ENCODE assay signal across 16 mouse cellular contexts in genomic region chr10:3839748-3840432, GRCm38 (mm10).
DNase-seq lines count a peak whose midpoint lies in the region; ATAC-seq lines count a peak whose summit lies in the region.
"Had no signal": no experiment of that assay in that cellular context is flagged by ENCODE, and none has a peak within 500 bp of the region (broad histone marks: within the 10 kb centered on the region; RNA-seq: fewer than 3 reads in every experiment).

No protein-coding gene starts in this region.

- no peak overlapping the region for H3K9ac ChIP-seq in forebrain, embryonic 15.5 days (replicated peaks)
- H3K9ac ChIP-seq in forebrain, embryonic 11.5 days (ENCODE audit: low read length), result no peak overlapping the region
- H3K9ac ChIP-seq in midbrain, embryonic 15.5 days, result no peak overlapping the region
- no peak overlapping the region for H3K9ac ChIP-seq in midbrain, embryonic 14.5 days (replicated peaks; ENCODE audit: low read length)
- no peak overlapping the region for H3K9ac ChIP-seq in stomach, embryonic 15.5 days
- H3K9ac ChIP-seq: limb, embryonic 13.5 days had no signal

- no peak for DNase-seq in forebrain, embryonic 11.5 days (ENCODE audit: low spot score)
- no peak for DNase-seq in midbrain, embryonic 14.5 days
- DNase-seq in gonadal fat pad, adult 2 months (ENCODE audit: low read depth), result peak; percentile 56
- no peak for DNase-seq in urinary bladder, postnatal 10 days (ENCODE audit: low spot score)
- DNase-seq in thymus, postnatal 36 days, result no peak
- DNase-seq: cerebellum, adult 11-12 months; cerebellum, postnatal 36 days; gastrocnemius, postnatal 25 days; kidney, adult 18-20 months; right cerebral cortex, adult 18-20 months; thymus, postnatal 25 days had no signal

- H3K4me2 ChIP-seq in forebrain, embryonic 15.5 days (replicated peaks), result no peak overlapping the region
- no peak overlapping the region for H3K4me2 ChIP-seq in forebrain, embryonic 11.5 days (ENCODE audit: low read depth, low read length, severe bottlenecking)
- H3K4me2 ChIP-seq in midbrain, embryonic 15.5 days, result no peak overlapping the region
- H3K4me2 ChIP-seq in midbrain, embryonic 14.5 days (ENCODE audit: low read length), result no peak overlapping the region
- H3K4me2 ChIP-seq in stomach, embryonic 15.5 days, result no peak overlapping the region
- H3K4me2 ChIP-seq: limb, embryonic 13.5 days had no signal

- no peaks in the 10 kb centered on the region for H3K9me3 ChIP-seq in forebrain, embryonic 15.5 days
- no peaks in the 10 kb centered on the region for H3K9me3 ChIP-seq in forebrain, embryonic 11.5 days (ENCODE audit: control insufficient read depth, low read length)
- no peaks in the 10 kb centered on the region for H3K9me3 ChIP-seq in midbrain, embryonic 15.5 days
- H3K9me3 ChIP-seq in midbrain, embryonic 14.5 days (ENCODE audit: control insufficient read depth, low read length), result no peaks in the 10 kb centered on the region
- H3K9me3 ChIP-seq in stomach, embryonic 15.5 days, result no peaks in the 10 kb centered on the region
- H3K9me3 ChIP-seq: limb, embryonic 13.5 days had no signal

- H3K4me3 ChIP-seq in forebrain, embryonic 15.5 days, result no peak overlapping the region
- H3K4me3 ChIP-seq in forebrain, embryonic 11.5 days (ENCODE audit: low read depth, low read length), result no peak overlapping the region
- no peak overlapping the region for H3K4me3 ChIP-seq in midbrain, embryonic 15.5 days
- H3K4me3 ChIP-seq in midbrain, embryonic 14.5 days (replicated peaks; ENCODE audit: low read depth, low read length), result no peak overlapping the region
- no peak overlapping the region for H3K4me3 ChIP-seq in stomach, embryonic 15.5 days (replicated peaks)
- H3K4me3 ChIP-seq: left cerebral cortex, adult 2 months; limb, embryonic 13.5 days had no signal

- H3K36me3 ChIP-seq in forebrain, embryonic 15.5 days, result no peaks in the 10 kb centered on the region
- H3K36me3 ChIP-seq in forebrain, embryonic 11.5 days (ENCODE audit: control insufficient read depth, insufficient read depth, low read length), result no peaks in the 10 kb centered on the region
- no peaks in the 10 kb centered on the region for H3K36me3 ChIP-seq in midbrain, embryonic 15.5 days (replicated peaks)
- H3K36me3 ChIP-seq in midbrain, embryonic 14.5 days (ENCODE audit: control insufficient read depth, insufficient read depth, low read length), result no peaks in the 10 kb centered on the region
- no peaks in the 10 kb centered on the region for H3K36me3 ChIP-seq in stomach, embryonic 15.5 days
- H3K36me3 ChIP-seq: limb, embryonic 13.5 days had no signal

- WGBS in forebrain, embryonic 15.5 days, result 76% methylated on average over 6 of the region's 6 CpGs
- 81% methylated on average over 6 of the region's 6 CpGs for WGBS in forebrain, embryonic 11.5 days
- 72% methylated on average over 6 of the region's 6 CpGs for WGBS in midbrain, embryonic 15.5 days
- WGBS in midbrain, embryonic 14.5 days, result 73% methylated on average over 6 of the region's 6 CpGs
- WGBS in stomach, embryonic 15.5 days, result 39% methylated on average over 6 of the region's 6 CpGs

- no peaks in the 10 kb centered on the region for H3K27me3 ChIP-seq in forebrain, embryonic 15.5 days
- no peaks in the 10 kb centered on the region for H3K27me3 ChIP-seq in forebrain, embryonic 11.5 days (ENCODE audit: control insufficient read depth, insufficient read depth, low read length)
- no peaks in the 10 kb centered on the region for H3K27me3 ChIP-seq in midbrain, embryonic 15.5 days (replicated peaks)
- H3K27me3 ChIP-seq in midbrain, embryonic 14.5 days (ENCODE audit: control insufficient read depth, insufficient read depth, low read length), result no peaks in the 10 kb centered on the region
- H3K27me3 ChIP-seq in stomach, embryonic 15.5 days (replicated peaks), result no peaks in the 10 kb centered on the region
- H3K27me3 ChIP-seq: limb, embryonic 13.5 days had no signal

- ATAC-seq in forebrain, embryonic 15.5 days (replicated peaks), result 0 out of 2 replicates have a peak, but pooled peaks have one; percentile 11
- ATAC-seq in forebrain, embryonic 11.5 days (replicated peaks; ENCODE audit: low FRiP score), result no peak
- ATAC-seq in midbrain, embryonic 15.5 days (replicated peaks), result peak; percentile 42; the same call in 1 of the 2 replicates
- no peak for ATAC-seq in midbrain, embryonic 14.5 days (ENCODE audit: low FRiP score, low TSS enrichment)
- no peak; the same call in 1 of the 2 replicates for ATAC-seq in stomach, embryonic 15.5 days (ENCODE audit: insufficient read depth, low FRiP score, low read depth)

- H3K27ac ChIP-seq in forebrain, embryonic 15.5 days (replicated peaks), result no peak overlapping the region
- no peak overlapping the region for H3K27ac ChIP-seq in forebrain, embryonic 11.5 days (ENCODE audit: low read depth, low read length)
- H3K27ac ChIP-seq in midbrain, embryonic 15.5 days, result no peak overlapping the region
- no peak overlapping the region for H3K27ac ChIP-seq in midbrain, embryonic 14.5 days (replicated peaks; ENCODE audit: low read depth, low read length)
- H3K27ac ChIP-seq in stomach, embryonic 15.5 days, result peak overlapping the region; percentile 52
- H3K27ac ChIP-seq: left cerebral cortex, adult 2 months; limb, embryonic 13.5 days had no signal

- H3K4me1 ChIP-seq in forebrain, embryonic 15.5 days, result no peaks in the 10 kb centered on the region
- no peaks in the 10 kb centered on the region for H3K4me1 ChIP-seq in forebrain, embryonic 11.5 days (replicated peaks; ENCODE audit: control insufficient read depth, insufficient read depth, low read length)
- no peaks in the 10 kb centered on the region for H3K4me1 ChIP-seq in midbrain, embryonic 15.5 days
- no peaks in the 10 kb centered on the region for H3K4me1 ChIP-seq in midbrain, embryonic 14.5 days (ENCODE audit: control insufficient read depth, insufficient read depth, low read length)
- H3K4me1 ChIP-seq in stomach, embryonic 15.5 days, result no peaks in the 10 kb centered on the region

Comparison
In these comparisons a context has a peak if more than half of its experiments do, and no peak if none do; other contexts are left out.
1. ATAC-seq: peak in forebrain, embryonic 15.5 days (single experiment) and midbrain, embryonic 15.5 days (single experiment); none in forebrain, embryonic 11.5 days (single experiment), midbrain, embryonic 14.5 days (single experiment) and stomach, embryonic 15.5 days (single experiment).